In genomic region chr14:81267637-81268373, GRCm38 (mm10) we compare ENCODE assay signal across 32 mouse cellular contexts.
A peak's percentile ranks its signal among the peaks of the same experiment; 100 is the strongest.
DNase-seq lines count a peak whose midpoint lies in the region; ATAC-seq and TF ChIP-seq lines count a peak whose summit lies in the region.
"Had no signal": no experiment of that assay in that cellular context is flagged by ENCODE, and none has a peak within 500 bp of the region (broad histone marks: within the 10 kb centered on the region; RNA-seq: fewer than 3 reads in every experiment).

No protein-coding gene starts in this region.

- 38% methylated on average over 3 of the region's 3 CpGs for WGBS in forebrain, postnatal 0 days
- 55% methylated on average over 3 of the region's 3 CpGs for WGBS in forebrain, embryonic 13.5 days
- 46% methylated on average over 3 of the region's 3 CpGs for WGBS in midbrain, embryonic 14.5 days

- peak; percentile 72 for ATAC-seq in forebrain, postnatal 0 days
- ATAC-seq in forebrain, embryonic 13.5 days: no peak
- ATAC-seq in midbrain, embryonic 14.5 days (ENCODE audit: low FRiP score, low TSS enrichment): peak; percentile 60; the same call in 1 of the 2 replicates
- ATAC-seq: inflammation-experienced regulatory T-cells, adult 6 months; Patski had no signal

- H3K36me3 ChIP-seq in forebrain, postnatal 0 days (ENCODE audit: insufficient read depth): no peaks in the 10 kb centered on the region
- H3K36me3 ChIP-seq in forebrain, embryonic 13.5 days (ENCODE audit: poor library complexity, severe bottlenecking): no peaks in the 10 kb centered on the region
- H3K36me3 ChIP-seq in midbrain, embryonic 14.5 days (ENCODE audit: control insufficient read depth, insufficient read depth, low read length): no peaks in the 10 kb centered on the region
- H3K36me3 ChIP-seq: embryonic facial prominence, embryonic 13.5 days; forebrain, embryonic 12.5 days; heart, embryonic 10.5 days; heart, embryonic 15.5 days; hindbrain, embryonic 12.5 days; kidney, embryonic 15.5 days; limb, embryonic 12.5 days; liver, embryonic 15.5 days; neural tube, embryonic 12.5 days had no signal

- no peaks in the 10 kb centered on the region for H3K4me1 ChIP-seq in forebrain, postnatal 0 days (ENCODE audit: insufficient read depth)
- H3K4me1 ChIP-seq in forebrain, embryonic 13.5 days: no peaks in the 10 kb centered on the region
- H3K4me1 ChIP-seq in midbrain, embryonic 14.5 days (ENCODE audit: control insufficient read depth, insufficient read depth, low read length): no peaks in the 10 kb centered on the region
- H3K4me1 ChIP-seq: embryonic facial prominence, embryonic 13.5 days; forebrain, embryonic 12.5 days; heart, embryonic 10.5 days; heart, embryonic 15.5 days; hindbrain, embryonic 12.5 days; kidney, embryonic 15.5 days; limb, embryonic 12.5 days; liver, embryonic 15.5 days; neural tube, embryonic 12.5 days had no signal

- 0 out of 2 replicates have a peak overlapping the region, but pooled peaks have one; percentile 1 for H3K27ac ChIP-seq in forebrain, postnatal 0 days (ENCODE audit: low read depth, low read length)
- H3K27ac ChIP-seq in forebrain, embryonic 13.5 days: no peak overlapping the region
- 0 out of 2 replicates have a peak overlapping the region, but pooled peaks have one; percentile 45 for H3K27ac ChIP-seq in midbrain, embryonic 14.5 days (replicated peaks; ENCODE audit: low read depth, low read length)
- H3K27ac ChIP-seq: embryonic facial prominence, embryonic 13.5 days; forebrain, embryonic 12.5 days; heart, embryonic 10.5 days; heart, embryonic 15.5 days; hindbrain, embryonic 12.5 days; kidney, embryonic 15.5 days; limb, embryonic 12.5 days; liver, embryonic 15.5 days; neural tube, embryonic 12.5 days had no signal

- intact Hi-C loops in left cerebral cortex, postnatal 36 days (cut with DNase I): no loop called here

- TF ChIP-seq CTCF in forebrain, postnatal 0 days (IDR thresholded peaks at IDR 0.05; ENCODE audit: low read depth): no peak

- no peak for DNase-seq in forebrain, postnatal 0 days
- peak; percentile 3 for DNase-seq in layer of hippocampus, adult 9-11 months
- DNase-seq in layer of hippocampus, adult 11-12 months (ENCODE audit: low spot score): no peak
- peak; percentile 47 for DNase-seq in midbrain, embryonic 14.5 days
- DNase-seq in left cerebral cortex, postnatal 36 days (ENCODE audit: low spot score in 2 of 2): no peak
- no peak for DNase-seq in spleen, adult 18-20 months
- DNase-seq: adrenal gland, postnatal 14 days; cerebellum, adult 18-20 months; cerebellum, postnatal 10 days; gastrocnemius, postnatal 14 days; kidney, adult 18-20 months; kidney, postnatal 36 days; lung, embryonic 14.5 days; lung, postnatal 14 days; right cerebral cortex, adult 18-20 months; right cerebral cortex, postnatal 4 days; thymus, adult 2 months; thymus, postnatal 36 days had no signal

- H3K9me3 ChIP-seq in forebrain, postnatal 0 days (ENCODE audit: low read length): no peaks in the 10 kb centered on the region
- no peaks in the 10 kb centered on the region for H3K9me3 ChIP-seq in forebrain, embryonic 13.5 days (replicated peaks)
- no peaks in the 10 kb centered on the region for H3K9me3 ChIP-seq in midbrain, embryonic 14.5 days (ENCODE audit: control insufficient read depth, low read length)
- H3K9me3 ChIP-seq: embryonic facial prominence, embryonic 13.5 days; forebrain, embryonic 12.5 days; heart, embryonic 10.5 days; heart, embryonic 15.5 days; hindbrain, embryonic 12.5 days; kidney, embryonic 15.5 days; limb, embryonic 12.5 days; liver, embryonic 15.5 days; neural tube, embryonic 12.5 days had no signal

- no peak overlapping the region for H3K4me3 ChIP-seq in forebrain, postnatal 0 days (ENCODE audit: low read depth, low read length)
- no peak overlapping the region for H3K4me3 ChIP-seq in forebrain, embryonic 13.5 days
- H3K4me3 ChIP-seq in midbrain, embryonic 14.5 days (replicated peaks; ENCODE audit: low read depth, low read length): no peak overlapping the region
- H3K4me3 ChIP-seq: embryonic facial prominence, embryonic 13.5 days; erythroblast, embryonic 14.5 days; forebrain, embryonic 12.5 days; heart, embryonic 10.5 days; heart, embryonic 15.5 days; hindbrain, embryonic 12.5 days; kidney, embryonic 15.5 days; limb, embryonic 12.5 days; liver, embryonic 15.5 days; myocyte; neural tube, embryonic 12.5 days had no signal

- H3K9ac ChIP-seq in forebrain, postnatal 0 days: no peak overlapping the region
- H3K9ac ChIP-seq in forebrain, embryonic 13.5 days: no peak overlapping the region
- H3K9ac ChIP-seq in midbrain, embryonic 14.5 days (replicated peaks; ENCODE audit: low read length): no peak overlapping the region
- H3K9ac ChIP-seq: embryonic facial prominence, embryonic 13.5 days; forebrain, embryonic 12.5 days; heart, embryonic 15.5 days; hindbrain, embryonic 12.5 days; kidney, embryonic 15.5 days; limb, embryonic 12.5 days; liver, embryonic 15.5 days; lung, embryonic 14.5 days; neural tube, embryonic 12.5 days had no signal

- H3K27me3 ChIP-seq in forebrain, postnatal 0 days (ENCODE audit: insufficient read depth, low read length): no peaks in the 10 kb centered on the region
- no peaks in the 10 kb centered on the region for H3K27me3 ChIP-seq in forebrain, embryonic 13.5 days
- no peaks in the 10 kb centered on the region for H3K27me3 ChIP-seq in midbrain, embryonic 14.5 days (ENCODE audit: control insufficient read depth, insufficient read depth, low read length)
- H3K27me3 ChIP-seq: embryonic facial prominence, embryonic 13.5 days; forebrain, embryonic 12.5 days; heart, embryonic 15.5 days; hindbrain, embryonic 12.5 days; kidney, embryonic 15.5 days; limb, embryonic 12.5 days; liver, embryonic 15.5 days; neural tube, embryonic 12.5 days; Patski had no signal

- H3K4me2 ChIP-seq in forebrain, postnatal 0 days (ENCODE audit: low read depth): no peak overlapping the region
- H3K4me2 ChIP-seq in forebrain, embryonic 13.5 days: no peak overlapping the region
- no peak overlapping the region for H3K4me2 ChIP-seq in midbrain, embryonic 14.5 days (ENCODE audit: low read length)
- H3K4me2 ChIP-seq: embryonic facial prominence, embryonic 13.5 days; forebrain, embryonic 12.5 days; heart, embryonic 15.5 days; hindbrain, embryonic 12.5 days; kidney, embryonic 15.5 days; limb, embryonic 12.5 days; liver, embryonic 15.5 days; lung, embryonic 14.5 days; neural tube, embryonic 12.5 days had no signal

Comparison
In these comparisons a context has a peak if more than half of its experiments do, and no peak if none do; other contexts are left out.
1. DNase-seq: peak in layer of hippocampus, adult 9-11 months (single experiment) and midbrain, embryonic 14.5 days (single experiment); none in forebrain, postnatal 0 days (single experiment), layer of hippocampus, adult 11-12 months (single experiment), left cerebral cortex, postnatal 36 days (0 of 2) and spleen, adult 18-20 months (0 of 2).